33 mouse cellular contexts compared by ENCODE assay signal in genomic region chr5:25125884-25126560, GRCm38 (mm10). TPM values are rescaled to one million over a fixed set of nuclear protein-coding genes. Genes with fewer than 3 reads are reported as not detected.
DNase-seq lines count a peak whose midpoint lies in the region; ATAC-seq and TF ChIP-seq lines count a peak whose summit lies in the region.
"Had no signal": no experiment of that assay in that cellular context is flagged by ENCODE, and none has a peak within 500 bp of the region (broad histone marks: within the 10 kb centered on the region; RNA-seq: fewer than 3 reads in every experiment).

No protein-coding gene starts in this region.

- intact Hi-C loops in heart, postnatal 36 days (cut with DNase I), result no loop called here

- DNase-seq in heart, adult 11 months, result peak; percentile 63
- DNase-seq in heart, postnatal 36 days, result no peak
- peak; percentile 61 for DNase-seq in 3134 (ENCODE audit: extremely low read depth, insufficient read length, low spot score)
- DNase-seq in Muller cell, postnatal 12 days (ENCODE audit: inconsistent ontology term), result peak; percentile 40
- DNase-seq in lung, postnatal 0 days (ENCODE audit: low spot score), result no peak
- no peak for DNase-seq in thymus, postnatal 0 days (ENCODE audit: low spot score)
- DNase-seq: adrenal gland, adult 8-10 months; cerebellum, adult 11 months; cerebellum, adult 8-10 months; cerebellum, postnatal 14 days; embryo, embryonic 11 days; gastrocnemius, postnatal 14 days had no signal

- no peak overlapping the region for H3K27ac ChIP-seq in lung, postnatal 0 days (ENCODE audit: low read length)
- H3K27ac ChIP-seq: embryonic facial prominence, embryonic 15.5 days; forebrain, embryonic 10.5 days; hindbrain, embryonic 15.5 days had no signal

- H3K79me2 ChIP-seq in myocyte (ENCODE audit: control insufficient read depth, insufficient read depth), result no peaks in the 10 kb centered on the region

- peak overlapping the region; percentile 41 for H3K4me2 ChIP-seq in myocyte (ENCODE audit: low read depth)
- H3K4me2 ChIP-seq in lung, postnatal 0 days (replicated peaks; ENCODE audit: low read depth, low read length), result no peak overlapping the region
- H3K4me2 ChIP-seq: embryonic facial prominence, embryonic 15.5 days; heart, embryonic 12.5 days; hindbrain, embryonic 15.5 days had no signal

- no peak for TF ChIP-seq CTCF in lung, postnatal 0 days (IDR thresholded peaks at IDR 0.05)

- no peak for TF ChIP-seq EP300 in lung, postnatal 0 days (IDR thresholded peaks at IDR 0.05)

- ATAC-seq in lung, postnatal 0 days, result no peak
- ATAC-seq: activated CD4-positive, CD25-positive, alpha-beta regulatory T cell, adult 4 months; CD4-positive, CD25-positive, alpha-beta regulatory T cell, adult 4 months; forebrain, embryonic 16.5 days; inflammation-experienced regulatory T-cells, adult 6 months; Patski had no signal

- H3K4me1 ChIP-seq in lung, postnatal 0 days (ENCODE audit: insufficient read depth, low read depth, low read length), result no peaks in the 10 kb centered on the region
- H3K4me1 ChIP-seq: embryonic facial prominence, embryonic 15.5 days; forebrain, embryonic 10.5 days; heart, embryonic 12.5 days; hindbrain, embryonic 15.5 days had no signal

- no peaks in the 10 kb centered on the region for H3K36me3 ChIP-seq in myocyte (ENCODE audit: control insufficient read depth, insufficient read depth)
- H3K36me3 ChIP-seq in lung, postnatal 0 days (ENCODE audit: insufficient read depth, low read length), result no peaks in the 10 kb centered on the region
- H3K36me3 ChIP-seq: embryonic facial prominence, embryonic 15.5 days; forebrain, embryonic 10.5 days; G1E; heart, embryonic 12.5 days; hindbrain, embryonic 15.5 days had no signal

- H3K4me3 ChIP-seq in myocyte, result no peak overlapping the region
- no peak overlapping the region for H3K4me3 ChIP-seq in lung, postnatal 0 days (ENCODE audit: low read depth, low read length)
- H3K4me3 ChIP-seq: embryonic facial prominence, embryonic 15.5 days; erythroblast, embryonic 14.5 days; forebrain, embryonic 10.5 days; heart, embryonic 12.5 days; hindbrain, embryonic 15.5 days had no signal

- no peaks in the 10 kb centered on the region for H3K27me3 ChIP-seq in myocyte (ENCODE audit: control insufficient read depth, insufficient read depth, insufficient read length)
- H3K27me3 ChIP-seq in lung, postnatal 0 days (replicated peaks; ENCODE audit: insufficient read depth, low read length), result no peaks in the 10 kb centered on the region
- H3K27me3 ChIP-seq: embryonic facial prominence, embryonic 15.5 days; heart, embryonic 12.5 days; hindbrain, embryonic 15.5 days had no signal

- H3ac ChIP-seq in myocyte (ENCODE audit: control insufficient read depth, insufficient read length), result no peak overlapping the region

- no peaks in the 10 kb centered on the region for H3K9me3 ChIP-seq in lung, postnatal 0 days (ENCODE audit: low read length)
- H3K9me3 ChIP-seq: embryonic facial prominence, embryonic 15.5 days; forebrain, embryonic 10.5 days; G1E; heart, embryonic 12.5 days; hindbrain, embryonic 15.5 days had no signal

- H3K9ac ChIP-seq in lung, postnatal 0 days (replicated peaks; ENCODE audit: low read depth), result no peak overlapping the region
- H3K9ac ChIP-seq: embryonic facial prominence, embryonic 15.5 days; heart, embryonic 12.5 days; hindbrain, embryonic 15.5 days had no signal

- 87% methylated on average over 3 of the region's 3 CpGs for WGBS in lung, postnatal 0 days

- TF ChIP-seq POLR2A in myocyte (IDR thresholded peaks at IDR 0.05; ENCODE audit: insufficient read length, low read depth), result no peak

TF ChIP-seq in myocyte, 11 proteins besides CTCF, POLR2A, EP300 and RAD21:
- TF ChIP-seq MAX (IDR thresholded peaks at IDR 0.05; ENCODE audit: low read depth) (no peak), TCF3 (IDR thresholded peaks at IDR 0.05; ENCODE audit: insufficient read length, low read depth) (peak; percentile 80), CEBPB (IDR thresholded peaks at IDR 0.05; ENCODE audit: insufficient read depth, poor library complexity, severe bottlenecking) (0 out of 2 replicates have a peak, but pooled peaks have one; percentile 17), MYOG (IDR thresholded peaks at IDR 0.05; ENCODE audit: control insufficient read depth in 1 of 3, insufficient read depth in 1 of 3, insufficient read length in 2 of 3, low read depth in 2 of 3) (peak; percentile 64 to 96 (median 94)), POLR2AphosphoS2 (IDR thresholded peaks at IDR 0.05; ENCODE audit: insufficient read length, low read depth) (no peak), USF1 (IDR thresholded peaks at IDR 0.05; ENCODE audit: low read depth) (no peak), SRF (IDR thresholded peaks at IDR 0.05; ENCODE audit: control insufficient read depth, insufficient read length, low read depth) (no peak), TCF12 (IDR thresholded peaks at IDR 0.05; ENCODE audit: insufficient read depth, poor library complexity, severe bottlenecking) (peak; percentile 78), E2F4 (IDR thresholded peaks at IDR 0.05; ENCODE audit: insufficient read depth) (no peak), MYOD1 (IDR thresholded peaks at IDR 0.05; ENCODE audit: control insufficient read depth in 1 of 3, insufficient read length in 2 of 3, low read depth in 2 of 3) (peak in 2 of 3 experiments; percentile 93 to 97), REST (IDR thresholded peaks at IDR 0.05; ENCODE audit: insufficient read depth, insufficient read length) (no peak)

RNA-seq across cellular contexts. Expression of gene Prkag2, which starts 25.6 kb away (rescaled TPM):
- 10 to 100 TPM; 27.1 to 28.9 TPM for total RNA-seq in heart, postnatal 36 days (2021)
- 5.8 TPM for polyA plus RNA-seq in myocyte (2012; fragmentation: generic; extraction: Trizol)
- polyA plus RNA-seq in lung, postnatal 0 days (2015; fragmentation: Nextera tagmentation; extraction: Ambion mirVana), result 16.2 and 17.0 TPM in 2 replicates
- polyA plus RNA-seq in thymus, postnatal 0 days (2015; fragmentation: Nextera tagmentation; extraction: Ambion mirVana), result 31.2 and 34.9 TPM in 2 replicates
- total RNA-seq: G1E had no signal
- polyA plus RNA-seq: G1E had no signal

RNA-seq across cellular contexts. Expression of gene Galntl5, which starts 55.2 kb away (rescaled TPM):
- total RNA-seq in heart, postnatal 36 days (2021), result not detected
- not detected for polyA plus RNA-seq in myocyte (2012; fragmentation: generic; extraction: Trizol)
- polyA plus RNA-seq in lung, postnatal 0 days (2015; fragmentation: Nextera tagmentation; extraction: Ambion mirVana), result not detected in 2 replicates
- not detected in 2 replicates for polyA plus RNA-seq in thymus, postnatal 0 days (2015; fragmentation: Nextera tagmentation; extraction: Ambion mirVana)
- total RNA-seq: adrenal gland, adult 8-10 months; adrenal gland, postnatal 4 days; common myeloid progenitor, adult 5-6 weeks; G1E; gastrocnemius, postnatal 14 days; heart, adult 8-10 months; heart, postnatal 25 days had no signal
- polyA plus RNA-seq: activated CD4-positive, CD25-positive, alpha-beta regulatory T cell, adult 4 months; brain, embryonic 14.5 days; CD4-positive, CD25-positive, alpha-beta regulatory T cell, adult 4 months; embryonic facial prominence, embryonic 11.5 days; embryonic facial prominence, embryonic 15.5 days; erythroblast, embryonic 14.5 days; forebrain, embryonic 10.5 days; forebrain, embryonic 16.5 days; frontal cortex, adult 2 months; G1E; heart, embryonic 12.5 days; heart, embryonic 16.5 days; hindbrain, embryonic 11.5 days; hindbrain, embryonic 15.5 days; inflammation-experienced regulatory T-cells, adult 6 months; Patski had no signal

Comparison
In these comparisons a context has a peak if more than half of its experiments do, and no peak if none do; other contexts are left out.
1. DNase-seq: peak in heart, adult 11 months (single experiment), 3134 (single experiment) and Muller cell, postnatal 12 days (single experiment); none in heart, postnatal 36 days (0 of 2), lung, postnatal 0 days (single experiment) and thymus, postnatal 0 days (single experiment).